Mouse (Mus musculus): ENCODE measurements at regions not wholly inside any gene's neighbourhood (a gene's known extent, or its start where the extent isn't known, plus 50 kb on each side); places are given as distances from the start of the nearest gene placed in this dataset.

DNA sequence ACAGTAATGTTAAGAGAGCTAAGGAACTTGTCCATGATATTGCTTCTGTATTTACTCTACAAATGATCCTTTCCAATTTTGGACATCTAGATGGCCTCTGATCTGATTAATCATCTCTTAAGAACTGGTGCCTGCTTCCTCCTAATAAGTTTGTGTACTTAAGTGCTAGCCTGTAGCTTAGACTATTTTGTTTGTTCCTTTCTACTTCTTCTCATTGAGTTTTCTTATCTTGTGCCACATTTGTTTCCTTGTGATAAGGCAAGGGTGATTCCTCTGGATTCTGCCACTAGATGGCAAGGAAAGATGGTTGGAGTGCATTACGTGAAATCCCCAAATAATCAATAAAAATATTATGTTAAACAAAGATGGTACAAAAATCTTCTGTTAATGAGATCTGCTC is 148.0 kb downstream of the Calcrl start:
- TF ChIP-seq CTCF (IDR thresholded peaks at IDR 0.05; ENCODE audit: borderline replicate concordance, extremely low read depth, insufficient read depth, insufficient read length) (no peak), POLR2A (IDR thresholded peaks at IDR 0.05; ENCODE audit: borderline replicate concordance, extremely low read depth, insufficient read depth, insufficient read length, poor library complexity, severe bottlenecking) (no peak)

Measured in brain, embryonic 14.5 days (tissue).